Mouse (Mus musculus): ENCODE data around the gene Dnajc19. TPM values are rescaled to one million over a fixed set of nuclear protein-coding genes. Genes with fewer than 3 reads are reported as not detected.

Dnajc19 gene
- polyA plus RNA-seq (2015; fragmentation: Nextera tagmentation; extraction: Ambion mirVana) = 98.8 and 115 TPM in 2 replicates

GRCm38 (mm10) chr3:34080900-34081662, at the start of gene Dnajc19:
TSS of gene Dnajc19 (minus strand) at chr3:34081321.
- Histone ChIP-seq H3K9ac (peak within 1 kb of the TSS; percentile 44), H3K4me1 (peaks cover 14% of the 10 kb centered on the region), H3K9me3 (no peaks in the 10 kb centered on the region), H3K4me2 (peak within 1 kb of the TSS; percentile 69), H3K27me3 (no peaks in the 10 kb centered on the region), H3K27ac (peak within 1 kb of the TSS; percentile 54), H3K4me3 (peak within 1 kb of the TSS; percentile 60), H3K36me3 (0 out of 2 replicates have a peak, but pooled peaks cover 11% of the 10 kb centered on the region)
- ATAC-seq (ENCODE audit: insufficient number of reproducible peaks, low FRiP score, low TSS enrichment, low read depth) = peak; percentile 89
- WGBS = under 1% methylated on average over 50 of the region's 50 CpGs

- ATAC-seq (ENCODE audit: insufficient number of reproducible peaks, low FRiP score, low TSS enrichment, low read depth) = no peak
- Histone ChIP-seq H3K9me3 (no peaks in the 10 kb centered on the region), H3K27ac (no peak overlapping the region), H3K9ac (no peak overlapping the region), H3K27me3 (no peaks in the 10 kb centered on the region), H3K4me2 (no peak overlapping the region), H3K4me3 (no peak overlapping the region), H3K4me1 (no peaks in the 10 kb centered on the region), H3K36me3 (no peaks in the 10 kb centered on the region)
- 82% methylated on average over 6 of the region's 6 CpGs for WGBS
Measured at GRCm38 (mm10) chr3:34129957-34130356, 48.8 kb upstream of the Dnajc19 start.

GRCm38 (mm10) chr3:34121311-34121710, 40.2 kb upstream of the Dnajc19 start:
- H3K9ac ChIP-seq = no peak overlapping the region
- 65% methylated on average over 5 of the region's 5 CpGs for WGBS
- no peaks in the 10 kb centered on the region for H3K36me3 ChIP-seq
- ATAC-seq (ENCODE audit: insufficient number of reproducible peaks, low FRiP score, low TSS enrichment, low read depth) = no peak
- no peaks in the 10 kb centered on the region for H3K9me3 ChIP-seq
- no peak overlapping the region for H3K4me3 ChIP-seq
- H3K27me3 ChIP-seq = no peaks in the 10 kb centered on the region
- H3K27ac ChIP-seq = no peak overlapping the region
- H3K4me2 ChIP-seq = no peak overlapping the region
- no peaks in the 10 kb centered on the region for H3K4me1 ChIP-seq

GRCm38 (mm10) chr3:34120791-34121190, 39.7 kb upstream of the Dnajc19 start:
- Histone ChIP-seq H3K4me2 (no peak overlapping the region), H3K9ac (no peak overlapping the region), H3K4me1 (no peaks in the 10 kb centered on the region), H3K9me3 (no peaks in the 10 kb centered on the region), H3K36me3 (no peaks in the 10 kb centered on the region), H3K27ac (no peak overlapping the region), H3K4me3 (no peak overlapping the region), H3K27me3 (no peaks in the 10 kb centered on the region)
- no peak for ATAC-seq (ENCODE audit: insufficient number of reproducible peaks, low FRiP score, low TSS enrichment, low read depth)
- WGBS = 82% methylated on average over 3 of the region's 3 CpGs

- Histone ChIP-seq H3K9me3 (no peaks in the 10 kb centered on the region), H3K27ac (no peak overlapping the region), H3K4me3 (no peak overlapping the region), H3K36me3 (no peaks in the 10 kb centered on the region), H3K4me2 (no peak overlapping the region), H3K27me3 (no peaks in the 10 kb centered on the region), H3K4me1 (no peaks in the 10 kb centered on the region), H3K9ac (no peak overlapping the region)
- no peak for ATAC-seq (ENCODE audit: insufficient number of reproducible peaks, low FRiP score, low TSS enrichment, low read depth)
- 77% methylated on average over 4 of the region's 4 CpGs for WGBS
Measured at GRCm38 (mm10) chr3:34119869-34120268, 38.7 kb upstream of the Dnajc19 start.

- Histone ChIP-seq H3K9me3 (no peaks in the 10 kb centered on the region), H3K4me2 (no peak overlapping the region), H3K27me3 (no peaks in the 10 kb centered on the region), H3K4me1 (no peaks in the 10 kb centered on the region), H3K27ac (no peak overlapping the region), H3K4me3 (no peak overlapping the region), H3K9ac (no peak overlapping the region), H3K36me3 (no peaks in the 10 kb centered on the region)
- ATAC-seq (ENCODE audit: insufficient number of reproducible peaks, low FRiP score, low TSS enrichment, low read depth) = no peak
- WGBS = 71% methylated on average over 6 of the region's 6 CpGs
Measured at GRCm38 (mm10) chr3:34115806-34116205, 34.7 kb upstream of the Dnajc19 start.

GRCm38 (mm10) chr3:34111941-34112685, 31.0 kb upstream of the Dnajc19 start:
- no peak overlapping the region for H3K4me3 ChIP-seq
- H3K36me3 ChIP-seq = no peaks in the 10 kb centered on the region
- no peaks in the 10 kb centered on the region for H3K4me1 ChIP-seq
- WGBS = 72% methylated on average over 11 of the region's 11 CpGs
- H3K9me3 ChIP-seq = no peaks in the 10 kb centered on the region
- H3K27ac ChIP-seq = no peak overlapping the region
- peaks cover 8% of the 10 kb centered on the region; the same call in 1 of the 2 replicates for H3K27me3 ChIP-seq
- no peak overlapping the region for H3K9ac ChIP-seq
- ATAC-seq (ENCODE audit: insufficient number of reproducible peaks, low FRiP score, low TSS enrichment, low read depth) = no peak
- no peak overlapping the region for H3K4me2 ChIP-seq

GRCm38 (mm10) chr3:34107631-34108030, 26.5 kb upstream of the Dnajc19 start:
- Histone ChIP-seq H3K9me3 (no peaks in the 10 kb centered on the region), H3K4me2 (no peak overlapping the region), H3K4me3 (no peak overlapping the region), H3K9ac (no peak overlapping the region), H3K36me3 (no peaks in the 10 kb centered on the region), H3K4me1 (no peaks in the 10 kb centered on the region), H3K27me3 (peaks cover 15% of the 10 kb centered on the region; the same call in 1 of the 2 replicates), H3K27ac (no peak overlapping the region)
- 73% methylated on average over 3 of the region's 3 CpGs for WGBS
- ATAC-seq (ENCODE audit: insufficient number of reproducible peaks, low FRiP score, low TSS enrichment, low read depth) = no peak

GRCm38 (mm10) chr3:34106421-34106820, 25.3 kb upstream of the Dnajc19 start:
- H3K9ac ChIP-seq = no peak overlapping the region
- no peaks in the 10 kb centered on the region for H3K36me3 ChIP-seq
- peaks cover 15% of the 10 kb centered on the region; the same call in 1 of the 2 replicates for H3K27me3 ChIP-seq
- H3K4me2 ChIP-seq = no peak overlapping the region
- no peak overlapping the region for H3K27ac ChIP-seq
- H3K9me3 ChIP-seq = no peaks in the 10 kb centered on the region
- no peak for ATAC-seq (ENCODE audit: insufficient number of reproducible peaks, low FRiP score, low TSS enrichment, low read depth)
- no peaks in the 10 kb centered on the region for H3K4me1 ChIP-seq
- no peak overlapping the region for H3K4me3 ChIP-seq
- 16% methylated on average over 9 of the region's 9 CpGs for WGBS

GRCm38 (mm10) chr3:34103902-34104672, 23.0 kb upstream of the Dnajc19 start:
- no peak for ATAC-seq (ENCODE audit: insufficient number of reproducible peaks, low FRiP score, low TSS enrichment, low read depth)
- H3K9ac ChIP-seq = no peak overlapping the region
- WGBS = 43% methylated on average over 7 of the region's 7 CpGs

GRCm38 (mm10) chr3:34102891-34103290, 21.8 kb upstream of the Dnajc19 start:
- Histone ChIP-seq H3K27me3 (peaks cover 11% of the 10 kb centered on the region; the same call in 1 of the 2 replicates), H3K9me3 (no peaks in the 10 kb centered on the region), H3K4me3 (no peak overlapping the region), H3K27ac (no peak overlapping the region), H3K4me2 (no peak overlapping the region), H3K36me3 (no peaks in the 10 kb centered on the region), H3K9ac (no peak overlapping the region), H3K4me1 (no peaks in the 10 kb centered on the region)
- ATAC-seq (ENCODE audit: insufficient number of reproducible peaks, low FRiP score, low TSS enrichment, low read depth) = no peak
- 81% methylated on average over 2 of the region's 2 CpGs for whole genome bisulfite sequencing

More at GRCm38 (mm10) chr3:34103902-34104672, 23.0 kb upstream of the Dnajc19 start:
- Histone ChIP-seq H3K27me3 (peaks cover 15% of the 10 kb centered on the region; the same call in 1 of the 2 replicates), H3K36me3 (no peaks in the 10 kb centered on the region), H3K27ac (no peak overlapping the region), H3K4me2 (no peak overlapping the region), H3K4me1 (no peaks in the 10 kb centered on the region), H3K4me3 (no peak overlapping the region), H3K9me3 (no peaks in the 10 kb centered on the region)
